Mouse (Mus musculus) forebrain, postnatal 0 days (tissue): Measurements from ENCODE around the gene Fut1. TPM values are rescaled to one million over a fixed set of nuclear protein-coding genes. Genes with fewer than 3 reads are reported as not detected.
"Not testable (repeated sequence)": the region's sequence is repeated elsewhere in the genome, so short reads cannot be mapped to it uniquely, and the experiment has no call there.

Experiments
- ATAC-seq: fragments of 200-750 bp; cut with Nextera tagmentation; 2 replicates; pipeline ENCODE4 v1.8.0; 2017; ENCODE audit warnings: mild to moderate bottlenecking, moderate library complexity
- DNase-seq: peaks from one replicate; pipeline ENCODE4 v3.0.0-alpha.2; 2015
- H3K27ac ChIP-seq: fragments of 300-500 bp; sonication (generic); 2 replicates; pipeline ENCODE4 v1.5.1; 2014; ENCODE audit warnings: low read depth, mild to moderate bottlenecking, antibody characterized with exemption, low read length, moderate library complexity, mixed read lengths
- H3K27me3 ChIP-seq: fragments of 300-500 bp; sonication (generic); 2 replicates; pipeline ENCODE4 v1.6.1; 2014; ENCODE audit warnings: mild to moderate bottlenecking, low read length, mixed read lengths; ENCODE audit not compliant: insufficient read depth
- H3K36me3 ChIP-seq: fragments of 300-500 bp; sonication (generic); 2 replicates; pipeline ENCODE4 v1.6.1; 2014; ENCODE audit warnings: mild to moderate bottlenecking, moderate library complexity; ENCODE audit not compliant: insufficient read depth
- H3K4me1 ChIP-seq: fragments of 300-500 bp; sonication (generic); 2 replicates; pipeline ENCODE4 v1.6.1; 2014; ENCODE audit warnings: antibody characterized with exemption; ENCODE audit not compliant: insufficient read depth
- H3K4me2 ChIP-seq: fragments of 300-500 bp; sonication (generic); 2 replicates; pipeline ENCODE4 v1.6.1; 2014; ENCODE audit warnings: low read depth, mild to moderate bottlenecking, moderate library complexity
- H3K4me3 ChIP-seq: fragments of 300-500 bp; sonication (generic); 2 replicates; pipeline ENCODE4 v1.5.1; 2014; ENCODE audit warnings: low read depth, low read length, mixed read lengths
- H3K9ac ChIP-seq: fragments of 300-500 bp; sonication (generic); 2 replicates; pipeline ENCODE4 v1.6.1; 2014; ENCODE audit warnings: mild to moderate bottlenecking
- H3K9me3 ChIP-seq: fragments of 300-500 bp; sonication (generic); 2 replicates; pipeline ENCODE4 v1.6.1; 2016; ENCODE audit warnings: low read length
- CTCF ChIP-seq: sonication (generic); IDR thresholded peaks from 2 replicates; pipeline ENCODE4 v1.5.1; 2016; ENCODE audit warnings: antibody characterized with exemption, control low read depth, low read depth
- WGBS: fragments of 180-500 bp; shearing (Covaris S2); extraction: QIAGEN DNeasy Blood & Tissue Kit; methylation state at CpG from one replicate; pipeline ENCODE4 v1.1.7; 2014; 5-methylcytosine and 5-hydroxymethylcytosine counted together
- polyA plus RNA-seq: library from polyadenylated mRNA; unstranded; fragments of >200 nt; fragmentation: Nextera tagmentation; extraction: Ambion mirVana; gene quantifications from 2 replicates; pipeline ENCODE4 v1.2.1, GENCODE M21; 2015
- total RNA-seq: library from RNA; depleted of rRNA; stranded (reverse); fragments of >200 nt; gene quantifications from 2 replicates; pipeline ENCODE4 v1.2.3, GENCODE M21; 2014; rRNA removed

The Fut1 gene
- total and polyA plus RNA-seq, 2 experiments from 2014 or later = 0.29 TPM; not detected in 1

DNA sequence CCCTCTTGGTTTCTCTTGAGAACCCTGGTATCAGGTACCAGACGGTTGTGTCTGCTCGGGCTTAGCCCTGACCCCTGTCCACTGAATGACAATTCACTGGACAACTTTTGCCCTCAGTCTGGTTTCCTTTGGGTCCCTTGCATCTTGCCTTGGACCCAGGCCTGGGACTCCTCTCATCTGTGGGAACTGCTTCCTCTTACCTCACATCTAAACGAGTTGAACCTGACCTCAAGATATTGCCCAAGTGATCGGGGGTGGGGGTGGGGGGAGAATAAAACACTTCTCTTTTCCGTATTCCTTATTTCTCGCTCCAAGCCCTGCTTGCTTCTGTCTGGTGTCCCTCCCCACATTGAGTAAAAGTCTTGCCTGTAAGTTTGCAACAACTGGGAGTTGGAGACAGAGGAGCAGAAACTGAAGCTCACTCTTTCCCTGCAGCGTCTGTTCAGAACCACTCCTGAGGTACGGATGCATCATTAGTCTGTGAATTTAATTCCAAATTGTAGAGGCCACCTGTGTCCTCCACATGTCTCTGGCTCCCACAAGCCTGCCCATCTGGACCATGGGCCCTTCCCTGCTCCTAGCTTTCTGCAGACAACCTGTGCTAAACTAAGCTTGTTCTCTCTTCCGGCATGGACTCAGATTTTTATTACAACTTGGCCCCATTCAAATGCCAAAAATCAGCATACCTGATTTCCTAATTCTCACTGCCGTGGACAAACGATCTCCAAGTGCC, 43.8 kb downstream of the Fut1 start:
- H3K36me3 ChIP-seq = no peaks in the 10 kb centered on the region
- H3K4me2 ChIP-seq = no peak overlapping the region
- no peaks in the 10 kb centered on the region for H3K9me3 ChIP-seq
- no peak for DNase-seq
- no peaks in the 10 kb centered on the region for H3K4me1 ChIP-seq
- H3K27me3 ChIP-seq = no peaks in the 10 kb centered on the region
- WGBS = 78% methylated on average over 11 of the region's 11 CpGs
- no peak overlapping the region for H3K27ac ChIP-seq
- ATAC-seq = no peak
- H3K4me3 ChIP-seq = no peak overlapping the region
- H3K9ac ChIP-seq = no peak overlapping the region
- TF ChIP-seq CTCF = no peak

GRCm38 (mm10) chr7:45661702-45662101, 44.6 kb downstream of the Fut1 start:
- not testable (repeated sequence) for H3K27ac ChIP-seq, H3K27me3 ChIP-seq, H3K9me3 ChIP-seq, DNase-seq, ATAC-seq, H3K4me1 ChIP-seq, H3K36me3 ChIP-seq, H3K9ac ChIP-seq, H3K4me2 ChIP-seq, H3K4me3 ChIP-seq
- 86% methylated on average over 6 of the region's 6 CpGs for WGBS

DNA sequence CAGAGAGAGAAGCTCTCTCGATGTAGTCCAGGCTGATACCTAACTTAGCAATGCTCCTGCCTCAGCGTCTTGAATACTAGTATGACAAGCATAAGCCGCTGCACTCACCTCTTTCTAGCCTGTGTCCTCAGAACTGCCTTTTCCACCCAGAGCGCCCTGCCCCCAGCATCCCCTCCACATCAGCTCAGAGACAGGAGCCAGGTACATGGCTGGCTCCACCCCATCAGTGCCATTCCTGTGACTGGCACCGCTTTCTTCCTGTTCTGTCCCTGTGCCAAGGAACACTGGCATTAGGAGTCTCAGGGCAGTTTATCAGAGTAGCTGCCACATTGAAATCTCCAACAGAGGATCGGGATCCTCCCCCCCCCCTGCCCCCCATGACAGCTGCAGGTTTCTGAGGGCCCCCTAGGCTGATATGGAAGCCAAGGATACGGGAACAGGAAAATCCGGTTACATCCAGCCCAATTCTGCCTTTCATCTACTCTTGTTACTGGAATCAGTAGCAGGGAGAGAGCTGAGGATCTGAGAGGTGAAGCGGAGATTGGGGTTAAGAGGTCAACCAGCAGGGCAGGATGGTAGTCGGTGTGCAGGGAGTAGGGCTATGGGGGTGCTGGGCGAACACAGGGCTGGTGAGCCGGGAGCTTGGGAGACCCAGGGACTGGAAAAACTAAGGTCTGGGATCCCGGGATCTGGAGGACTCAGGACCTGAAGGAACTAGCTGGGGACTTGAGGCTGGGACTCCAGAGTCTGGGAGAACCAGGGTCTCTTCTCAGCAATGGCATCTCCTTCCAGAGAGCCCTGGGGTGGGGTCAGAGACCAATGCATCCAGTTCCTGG, 48.4 kb downstream of the Fut1 start:
- no peaks in the 10 kb centered on the region for H3K4me1 ChIP-seq
- no peak overlapping the region for H3K27ac ChIP-seq
- no peak overlapping the region for H3K4me3 ChIP-seq
- no peaks in the 10 kb centered on the region for H3K9me3 ChIP-seq
- WGBS = 63% methylated on average over 13 of the region's 13 CpGs
- ATAC-seq (no peak), DNase-seq (no peak)
- H3K27me3 ChIP-seq = no peaks in the 10 kb centered on the region
- H3K9ac ChIP-seq = no peak overlapping the region
- no peak overlapping the region for H3K4me2 ChIP-seq
- no peak for TF ChIP-seq CTCF
- H3K36me3 ChIP-seq = no peaks in the 10 kb centered on the region

GRCm38 (mm10) chr7:45666161-45666560, 49.1 kb downstream of the Fut1 start, which contains the start of gene Fut2:
Gene Fut2 (minus strand): TSS chr7:45666394.
- DNase-seq = no peak
- H3K27ac ChIP-seq = no peak within 1 kb of the TSS
- no peak within 1 kb of the TSS for H3K4me2 ChIP-seq
- no peak within 1 kb of the TSS for H3K4me3 ChIP-seq
- H3K27me3 ChIP-seq = no peaks in the 10 kb centered on the region
- H3K9me3 ChIP-seq = no peaks in the 10 kb centered on the region
- TF ChIP-seq CTCF = no peak
- 86% methylated on average over 7 of the region's 7 CpGs for WGBS
- H3K9ac ChIP-seq = no peak within 1 kb of the TSS
- no peak for ATAC-seq
- no peaks in the 10 kb centered on the region for H3K4me1 ChIP-seq
- H3K36me3 ChIP-seq = no peaks in the 10 kb centered on the region

DNA sequence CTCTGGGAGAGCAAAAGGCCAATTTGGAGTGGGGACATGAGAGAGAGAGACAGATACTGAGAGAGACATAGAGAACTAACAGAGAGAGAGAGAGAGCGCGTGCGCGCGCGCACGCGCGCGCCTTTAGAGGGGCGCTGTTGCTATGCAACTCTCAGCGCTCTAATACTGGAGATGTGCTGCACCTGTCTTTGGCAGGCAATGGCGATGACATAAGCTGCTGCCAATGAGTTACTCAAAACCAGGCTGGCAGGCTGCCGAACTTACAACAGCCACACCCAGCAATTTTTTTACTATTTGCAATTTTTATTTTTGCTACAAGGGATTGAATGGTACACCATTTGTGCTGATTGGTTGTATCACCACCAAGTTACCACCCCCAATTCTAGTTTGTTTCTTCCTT, 50.7 kb downstream of the Fut1 start:
- Histone ChIP-seq H3K9ac (no peak overlapping the region), H3K9me3 (no peaks in the 10 kb centered on the region), H3K36me3 (no peaks in the 10 kb centered on the region), H3K27me3 (no peaks in the 10 kb centered on the region), H3K4me1 (no peaks in the 10 kb centered on the region), H3K4me2 (no peak overlapping the region), H3K27ac (no peak overlapping the region), H3K4me3 (no peak overlapping the region)
- DNase-seq (peak; percentile 54), ATAC-seq (peak; percentile 51; the same call in 1 of the 2 replicates)
- 68% methylated on average over 14 of the region's 14 CpGs for WGBS
- no peak for TF ChIP-seq CTCF

GRCm38 (mm10) chr7:45668921-45669320, 51.8 kb downstream of the Fut1 start:
- H3K36me3 ChIP-seq = no peaks in the 10 kb centered on the region
- ATAC-seq (no peak), DNase-seq (no peak)
- H3K4me1 ChIP-seq = no peaks in the 10 kb centered on the region
- no peaks in the 10 kb centered on the region for H3K27me3 ChIP-seq
- WGBS = 95% methylated on average over 9 of the region's 9 CpGs
- H3K9ac ChIP-seq = no peak overlapping the region
- no peaks in the 10 kb centered on the region for H3K9me3 ChIP-seq
- no peak overlapping the region for H3K4me3 ChIP-seq
- TF ChIP-seq CTCF = 0 out of 2 replicates have a peak, but pooled peaks have one; percentile 27
- H3K27ac ChIP-seq = no peak overlapping the region
- H3K4me2 ChIP-seq = no peak overlapping the region

Other genes with a start within 250 kb of the Fut1 start
Only the 30 nearest of the 35 such genes appear.
- gene Ntf5, start 203.6 kb upstream of the Fut1 start, total RNA-seq = 0.24 TPM in 1 of 2 replicates, not detected in the other
- 0.07 and 0.11 TPM in 2 replicates for gene Ntf5, start 203.6 kb upstream of the Fut1 start, polyA plus RNA-seq
- gene Lhb, start 196.5 kb upstream of the Fut1 start, total RNA-seq = 0.43 TPM in 1 of 2 replicates, not detected in the other
- 0.36 and 1.0 TPM in 2 replicates for gene Lhb, start 196.5 kb upstream of the Fut1 start, polyA plus RNA-seq
- gene Gys1, start 182.4 kb upstream of the Fut1 start, total RNA-seq = 9.8 and 11.4 TPM in 2 replicates
- gene Gys1, start 182.4 kb upstream of the Fut1 start, polyA plus RNA-seq = 8.6 and 12.3 TPM in 2 replicates
- gene Ruvbl2, start 179.2 kb upstream of the Fut1 start, total RNA-seq = 123 and 149 TPM in 2 replicates
- gene Ruvbl2, start 179.2 kb upstream of the Fut1 start, polyA plus RNA-seq = 98.3 and 104 TPM in 2 replicates
- 2,541 and 3,015 TPM in 2 replicates for gene Ftl1, start 157.4 kb upstream of the Fut1 start, total RNA-seq
- 5,542 and 6,210 TPM in 2 replicates for gene Ftl1, start 157.4 kb upstream of the Fut1 start, polyA plus RNA-seq
- gene Bax, start 150.4 kb upstream of the Fut1 start, total RNA-seq = 120 and 127 TPM in 2 replicates
- 276 and 297 TPM in 2 replicates for gene Bax, start 150.4 kb upstream of the Fut1 start, polyA plus RNA-seq
- gene Tulp2, start 135.4 kb upstream of the Fut1 start, total RNA-seq = 0.19 and 0.46 TPM in 2 replicates
- gene Tulp2, start 135.4 kb upstream of the Fut1 start, polyA plus RNA-seq = 0.07 and 0.25 TPM in 2 replicates
- not detected in 2 replicates for gene Gm45808, start 130.5 kb upstream of the Fut1 start, total RNA-seq
- gene Gm45808, start 130.5 kb upstream of the Fut1 start, polyA plus RNA-seq = not detected in 2 replicates
- gene Dhdh, start 128.5 kb upstream of the Fut1 start, total RNA-seq = 3.5 and 4.9 TPM in 2 replicates
- 1.9 and 3.6 TPM in 2 replicates for gene Dhdh, start 128.5 kb upstream of the Fut1 start, polyA plus RNA-seq
- 76.8 and 107 TPM in 2 replicates for gene Nucb1, start 106.9 kb upstream of the Fut1 start, total RNA-seq
- gene Nucb1, start 106.9 kb upstream of the Fut1 start, polyA plus RNA-seq = 103 and 122 TPM in 2 replicates
- gene Ppp1r15a, start 91.0 kb upstream of the Fut1 start, total RNA-seq = 17.1 and 23.8 TPM in 2 replicates
- gene Ppp1r15a, start 91.0 kb upstream of the Fut1 start, polyA plus RNA-seq = 23.9 and 26.3 TPM in 2 replicates
- 1.2 and 2.9 TPM in 2 replicates for gene Plekha4, start 91.0 kb upstream of the Fut1 start, total RNA-seq
- gene Plekha4, start 91.0 kb upstream of the Fut1 start, polyA plus RNA-seq = 1.2 and 1.8 TPM in 2 replicates
- gene Hsd17b14, start 62.4 kb upstream of the Fut1 start, total RNA-seq = not detected in 2 replicates
- 0.13 and 0.63 TPM in 2 replicates for gene Hsd17b14, start 62.4 kb upstream of the Fut1 start, polyA plus RNA-seq
- gene Bcat2, start 47.1 kb upstream of the Fut1 start, total RNA-seq = 13.7 and 14.2 TPM in 2 replicates
- gene Bcat2, start 47.1 kb upstream of the Fut1 start, polyA plus RNA-seq = 17.7 and 20.2 TPM in 2 replicates
- not detected in 2 replicates for gene Fgf21, start 1.8 kb upstream of the Fut1 start, total RNA-seq
- gene Fgf21, start 1.8 kb upstream of the Fut1 start, polyA plus RNA-seq = not detected in 2 replicates
- gene Izumo1, start 4.5 kb downstream of the Fut1 start, total RNA-seq = 0.08 and 0.14 TPM in 2 replicates
- not detected in 2 replicates for gene Izumo1, start 4.5 kb downstream of the Fut1 start, polyA plus RNA-seq
- 26.5 and 37.4 TPM in 2 replicates for gene Rasip1, start 10.2 kb downstream of the Fut1 start, total RNA-seq
- 22.8 and 27.2 TPM in 2 replicates for gene Rasip1, start 10.2 kb downstream of the Fut1 start, polyA plus RNA-seq
- gene Mamstr, start 22.7 kb downstream of the Fut1 start, total RNA-seq = 2.2 and 2.8 TPM in 2 replicates
- 2.6 TPM in 2 replicates for gene Mamstr, start 22.7 kb downstream of the Fut1 start, polyA plus RNA-seq
- gene Fut2, start 49.1 kb downstream of the Fut1 start, total RNA-seq = 0.15 TPM in 1 of 2 replicates, not detected in the other
- 0.06 and 0.13 TPM in 2 replicates for gene Fut2, start 49.1 kb downstream of the Fut1 start, polyA plus RNA-seq
- gene Ntn5, start 66.7 kb downstream of the Fut1 start, total RNA-seq = 0.23 and 0.33 TPM in 2 replicates
- gene Ntn5, start 66.7 kb downstream of the Fut1 start, polyA plus RNA-seq = 0.47 and 0.79 TPM in 2 replicates
- 0.52 and 0.62 TPM in 2 replicates for gene Sec1, start 77.1 kb downstream of the Fut1 start, total RNA-seq
- 0.18 and 0.34 TPM in 2 replicates for gene Sec1, start 77.1 kb downstream of the Fut1 start, polyA plus RNA-seq
- gene Car11, start 82.6 kb downstream of the Fut1 start, total RNA-seq = 104 and 122 TPM in 2 replicates
- 92.1 and 102 TPM in 2 replicates for gene Car11, start 82.6 kb downstream of the Fut1 start, polyA plus RNA-seq
- 9.0 and 11.7 TPM in 2 replicates for gene Dbp, start 87.8 kb downstream of the Fut1 start, total RNA-seq
- 6.4 and 6.6 TPM in 2 replicates for gene Dbp, start 87.8 kb downstream of the Fut1 start, polyA plus RNA-seq
- gene Rpl18, start 98.2 kb downstream of the Fut1 start, total RNA-seq = 891 and 1,057 TPM in 2 replicates
- 517 and 655 TPM in 2 replicates for gene Rpl18, start 98.2 kb downstream of the Fut1 start, polyA plus RNA-seq
- 19.6 and 21.5 TPM in 2 replicates for gene Sphk2, start 100.7 kb downstream of the Fut1 start, total RNA-seq
- gene Sphk2, start 100.7 kb downstream of the Fut1 start, polyA plus RNA-seq = 16.5 and 18.7 TPM in 2 replicates
- gene Fam83e, start 103.9 kb downstream of the Fut1 start, total RNA-seq = 0.31 and 0.33 TPM in 2 replicates
- gene Fam83e, start 103.9 kb downstream of the Fut1 start, polyA plus RNA-seq = 0.09 TPM in 1 of 2 replicates, not detected in the other
- not detected in 2 replicates for gene Spaca4, start 108.5 kb downstream of the Fut1 start, total RNA-seq
- gene Spaca4, start 108.5 kb downstream of the Fut1 start, polyA plus RNA-seq = not detected in 2 replicates
- gene Lmtk3, start 166.4 kb downstream of the Fut1 start, total RNA-seq = 128 and 144 TPM in 2 replicates
- 8.9 and 12.5 TPM in 2 replicates for gene Lmtk3, start 166.4 kb downstream of the Fut1 start, polyA plus RNA-seq
- 6.5 and 8.9 TPM in 2 replicates for gene Sult2b1, start 167.4 kb downstream of the Fut1 start, total RNA-seq
- gene Sult2b1, start 167.4 kb downstream of the Fut1 start, polyA plus RNA-seq = 9.6 and 10.0 TPM in 2 replicates
- 253 and 270 TPM in 2 replicates for gene Cyth2, start 197.3 kb downstream of the Fut1 start, total RNA-seq
- 282 and 317 TPM in 2 replicates for gene Cyth2, start 197.3 kb downstream of the Fut1 start, polyA plus RNA-seq